Mouse (Mus musculus): ENCODE data around the gene Faim.

Gene Faim

GRCm38 (mm10) chr9:98974898-98975297, 11.3 kb upstream of the Faim start:
- DNase-seq (ENCODE audit: low spot score in 2 of 2): no peak

- no peak for DNase-seq (ENCODE audit: low spot score in 2 of 2)
Observed at GRCm38 (mm10) chr9:98976081-98976480, 10.1 kb upstream of the Faim start.

- DNase-seq (ENCODE audit: low spot score in 2 of 2): no peak
Observed at GRCm38 (mm10) chr9:98976520-98976919, 9.7 kb upstream of the Faim start.

DNA sequence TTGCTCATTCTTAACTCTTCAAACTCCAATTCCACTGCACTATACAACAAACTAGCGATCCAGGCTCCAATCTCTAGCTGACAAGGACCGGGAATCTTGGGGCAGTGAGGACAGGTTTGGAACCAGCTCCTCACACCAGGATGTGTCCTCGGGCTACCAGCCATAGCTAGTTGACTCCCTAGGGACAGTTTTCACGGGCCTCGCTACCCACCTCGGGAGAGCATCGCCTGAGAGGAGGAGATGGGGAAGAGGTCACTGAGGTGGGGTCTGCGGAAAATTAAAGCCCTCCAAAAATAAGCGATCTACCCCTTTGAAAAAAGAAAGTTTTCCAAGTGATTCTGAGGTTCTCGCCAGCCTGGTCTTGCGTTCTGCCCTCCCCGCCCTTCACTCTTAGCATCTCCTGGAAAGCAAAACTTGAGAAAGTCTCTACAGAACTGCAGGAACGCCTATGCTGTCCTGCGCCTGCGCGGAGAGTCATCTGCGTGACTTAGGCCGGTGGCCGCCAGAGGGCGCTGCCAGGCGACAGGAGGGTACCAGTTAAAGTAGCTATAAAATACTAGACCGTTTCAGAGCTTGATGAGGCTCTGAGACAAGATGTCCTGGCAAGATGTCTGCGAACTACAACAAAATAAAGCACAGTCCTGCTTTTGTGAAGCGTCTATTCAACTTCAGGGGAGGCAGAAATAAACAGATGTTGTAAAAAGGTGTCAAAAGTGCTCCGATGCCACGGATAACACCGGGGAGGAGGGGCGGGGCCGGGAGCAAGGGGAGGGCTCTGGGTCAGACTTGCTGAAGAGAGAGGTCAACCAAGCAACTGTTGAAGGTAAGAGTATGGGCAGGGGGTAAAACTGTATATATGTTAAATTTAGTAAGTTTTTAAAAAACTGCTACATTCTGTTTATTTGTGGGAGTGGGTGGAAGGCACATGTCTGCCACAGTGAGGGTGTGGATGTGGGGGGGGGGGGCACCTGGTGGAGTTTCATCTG, 6.4 kb upstream of the Faim start:
- DNase-seq (ENCODE audit: low spot score in 2 of 2): peak; percentile 77 to 93

GRCm38 (mm10) chr9:98986476-98987096, 413 bp downstream of the Faim start:
- no peak for DNase-seq (ENCODE audit: low spot score in 2 of 2)

- no peak for DNase-seq (ENCODE audit: low spot score in 2 of 2)
Observed at GRCm38 (mm10) chr9:98987131-98987530, 958 bp downstream of the Faim start.

DNA sequence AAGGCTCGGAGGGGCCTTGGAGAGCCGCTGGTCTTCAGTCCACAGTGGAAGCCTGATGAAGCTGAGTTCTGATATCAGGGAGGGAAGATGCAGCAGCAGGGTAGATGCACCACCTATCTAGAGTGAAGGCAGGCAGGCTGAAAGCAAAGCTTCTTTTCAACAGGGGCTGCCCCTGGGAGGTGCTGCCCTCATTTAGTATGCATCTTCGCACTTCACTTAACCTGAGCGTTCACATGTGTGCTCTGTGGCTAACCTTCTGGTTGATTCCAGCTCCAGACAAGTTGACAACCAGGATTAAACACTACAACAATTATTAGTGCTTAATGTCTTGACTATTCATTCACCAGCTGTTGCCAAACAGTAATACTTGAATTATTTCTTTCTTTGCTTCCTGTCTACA, 7.9 kb downstream of the Faim start:
- no peak for DNase-seq (ENCODE audit: low spot score in 2 of 2)

- DNase-seq (ENCODE audit: low spot score in 2 of 2): no peak
Observed at GRCm38 (mm10) chr9:98999881-99000339, 13.7 kb downstream of the Faim start.

DNA sequence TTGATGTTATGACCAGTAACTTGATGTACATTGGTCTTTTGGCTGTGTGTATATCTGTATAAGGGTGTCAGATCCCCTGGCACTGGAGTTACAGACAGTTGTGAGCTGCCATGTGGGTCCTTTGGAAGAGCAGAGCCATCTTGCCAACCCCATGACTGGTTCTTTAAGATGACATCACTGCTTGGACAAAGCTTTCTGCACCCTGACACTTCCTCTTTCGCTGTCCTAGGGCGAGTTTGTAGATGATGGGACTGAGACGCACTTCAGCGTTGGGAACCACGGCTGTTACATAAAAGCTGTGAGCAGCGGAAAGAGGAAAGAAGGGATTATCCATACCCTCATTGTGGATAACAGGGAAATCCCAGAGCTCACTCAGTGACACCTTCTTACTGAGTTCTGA, 15.2 kb downstream of the Faim start:
- DNase-seq (ENCODE audit: low spot score in 2 of 2): no peak

DNA sequence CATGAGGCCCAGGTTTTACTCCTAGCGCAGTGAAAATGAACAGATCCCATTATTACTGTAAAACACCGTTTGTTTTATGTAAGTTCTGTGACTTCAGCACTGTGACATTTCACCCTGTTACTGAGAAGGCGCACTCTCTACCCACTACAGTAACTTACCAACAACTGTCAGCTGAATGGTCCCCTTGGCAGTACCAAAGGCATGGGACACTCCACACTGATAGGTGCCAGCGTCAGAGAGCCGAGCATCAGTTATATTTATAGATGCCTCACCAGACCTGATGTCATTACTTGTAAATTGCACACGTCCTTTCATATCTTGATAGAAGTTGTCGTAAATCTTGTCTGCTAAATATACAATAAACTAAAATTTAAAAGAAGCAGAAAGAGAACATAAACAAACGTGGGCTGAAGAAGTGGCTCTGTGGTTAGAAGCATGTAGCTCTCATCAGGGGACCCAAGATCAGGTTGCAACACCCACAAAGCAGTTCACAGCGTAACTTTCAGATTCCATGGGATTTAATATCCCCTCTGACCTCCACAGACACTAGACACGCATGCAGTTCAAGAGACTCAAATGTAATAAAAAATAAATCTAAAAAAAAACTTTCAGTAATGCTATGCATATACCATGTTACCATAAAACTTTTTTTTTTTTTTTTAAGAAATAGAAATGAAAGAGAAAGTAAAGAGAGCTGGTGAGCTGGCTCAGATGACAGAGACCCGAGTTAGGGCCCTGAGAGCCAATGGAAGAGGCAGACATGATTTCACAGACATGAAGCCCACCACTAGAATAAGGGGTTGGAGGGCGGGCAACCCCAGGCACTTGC, 23.1 kb downstream of the Faim start:
- no peak for DNase-seq (ENCODE audit: low spot score in 2 of 2)

DNA sequence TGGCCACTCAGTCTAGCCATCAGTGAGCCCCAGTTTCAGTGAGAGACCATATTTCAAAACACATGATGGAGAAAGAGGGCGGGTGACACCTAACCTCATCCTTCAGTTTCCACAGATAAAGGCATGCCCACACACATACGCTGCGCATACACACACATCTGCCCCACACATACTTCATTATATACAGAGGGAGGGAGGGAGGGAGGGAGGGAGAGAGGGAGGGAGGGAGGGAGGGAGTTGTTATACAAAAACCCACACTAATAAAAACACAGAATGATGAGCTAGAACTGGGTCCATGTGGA, 23.7 kb downstream of the Faim start:
- no peak for DNase-seq (ENCODE audit: low spot score in 2 of 2)

GRCm38 (mm10) chr9:99016301-99016700, 30.1 kb downstream of the Faim start:
- no peak for DNase-seq (ENCODE audit: low spot score in 2 of 2)

DNA sequence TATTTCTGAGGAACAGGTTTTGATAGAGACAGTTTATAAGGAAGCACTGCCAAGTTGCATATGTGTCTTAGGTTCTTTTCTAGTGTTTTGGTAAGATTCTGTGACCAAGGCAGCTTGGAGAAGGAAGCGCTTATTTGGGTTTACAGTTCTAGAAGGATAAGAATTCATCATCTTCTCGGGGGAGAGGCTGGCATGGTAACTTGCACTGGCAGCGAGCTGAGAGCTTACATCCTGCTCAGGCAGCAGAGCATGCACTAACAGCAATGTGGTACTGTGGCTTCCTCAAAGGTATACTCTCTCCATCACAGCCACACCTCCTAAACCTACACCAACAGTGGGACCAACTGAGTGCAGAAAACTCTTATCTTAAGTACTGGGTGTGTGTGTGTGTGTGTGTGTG, 30.6 kb downstream of the Faim start:
- DNase-seq (ENCODE audit: low spot score in 2 of 2): no peak

DNA sequence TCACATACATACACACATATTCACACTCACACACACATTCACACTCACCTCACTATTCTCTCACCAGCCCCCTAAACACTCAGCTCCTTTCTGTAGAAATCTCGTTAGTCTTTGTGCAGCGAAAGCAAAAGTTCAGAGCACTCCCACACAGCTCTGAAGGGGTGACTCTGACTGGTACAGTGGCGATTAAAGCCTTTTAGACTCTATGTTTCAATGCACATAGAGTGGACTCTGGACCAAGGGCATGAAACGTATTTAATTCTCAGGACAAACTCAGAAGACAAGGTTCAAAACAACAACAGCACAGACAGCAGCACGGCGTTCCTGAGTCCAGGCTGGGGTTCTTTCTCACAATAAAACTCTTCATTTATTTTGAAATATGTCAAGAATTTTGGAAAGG, 31.5 kb downstream of the Faim start:
- no peak for DNase-seq (ENCODE audit: low spot score in 2 of 2)

GRCm38 (mm10) chr9:99021166-99021565, 35.0 kb downstream of the Faim start:
- DNase-seq (ENCODE audit: low spot score in 2 of 2): no peak

GRCm38 (mm10) chr9:99021751-99022150, 35.6 kb downstream of the Faim start:
- DNase-seq (ENCODE audit: low spot score in 2 of 2): no peak

DNA sequence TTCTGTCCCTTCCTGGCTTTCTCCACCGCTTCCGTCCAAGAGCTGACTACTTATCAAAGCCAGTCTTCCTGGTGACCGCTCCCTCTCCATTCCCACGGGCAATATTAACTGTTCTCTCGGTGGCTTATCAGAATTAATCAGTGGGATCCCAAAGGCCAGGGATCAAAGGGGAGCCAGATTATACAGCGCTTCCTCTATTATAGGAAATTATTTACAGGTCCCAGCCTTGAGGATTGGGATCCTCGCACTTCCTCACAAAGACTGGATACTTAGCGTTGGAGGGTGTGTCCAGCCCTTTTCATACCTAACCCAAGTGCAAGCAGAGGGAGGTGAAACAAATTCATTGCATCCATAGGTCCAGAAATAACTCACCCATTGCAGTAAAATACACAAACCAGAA, 45.9 kb downstream of the Faim start:
- DNase-seq (ENCODE audit: low spot score in 2 of 2): no peak

GRCm38 (mm10) chr9:99034111-99034510, 47.9 kb downstream of the Faim start:
- no peak for DNase-seq (ENCODE audit: low spot score in 2 of 2)

DNA sequence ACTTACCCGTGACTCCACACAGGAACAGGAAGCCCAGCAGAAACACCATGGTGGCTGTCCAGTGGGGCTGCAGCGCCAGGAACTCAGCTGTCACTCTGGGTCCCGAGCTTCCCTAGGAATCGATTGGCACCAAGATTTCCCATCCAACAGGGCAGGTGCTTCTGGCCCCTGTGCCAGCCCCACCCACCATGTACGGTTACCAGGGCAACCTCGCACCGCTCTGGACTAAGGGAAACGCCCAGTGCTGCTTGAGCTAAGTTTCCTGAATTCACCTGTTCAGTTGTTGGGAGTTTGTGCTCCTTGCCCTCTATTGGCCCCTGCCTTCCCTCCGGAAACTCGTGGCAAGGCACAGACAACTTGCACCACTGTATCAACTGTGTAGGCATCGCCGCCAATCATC, 49.4 kb downstream of the Faim start, which contains the start of gene Gm1123:
Gm1123 (minus strand) TSS at position 141 of the 400 bp plus-strand sequence.
- no peak for DNase-seq (ENCODE audit: low spot score in 2 of 2)

DNA sequence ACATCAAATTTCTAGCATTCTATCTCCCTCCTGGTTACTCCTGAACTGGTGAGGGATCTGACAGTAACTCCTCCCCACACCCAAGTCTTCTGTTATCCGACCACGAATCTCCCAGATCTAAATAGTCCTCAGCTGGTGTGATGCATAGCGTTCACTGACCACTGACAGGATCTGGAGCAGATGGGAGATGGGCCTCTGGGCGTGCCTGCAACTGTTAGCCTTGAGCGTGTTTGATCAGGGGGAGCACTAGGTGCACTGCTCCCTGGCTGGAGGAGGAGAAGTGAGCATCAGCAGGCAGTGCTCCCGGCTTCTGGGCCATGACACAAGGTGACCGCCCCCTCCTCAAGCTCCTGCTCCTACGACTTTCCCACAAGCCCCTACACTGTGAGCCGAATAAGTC, 55.8 kb downstream of the Faim start:
- DNase-seq (ENCODE audit: low spot score in 2 of 2): no peak

DNA sequence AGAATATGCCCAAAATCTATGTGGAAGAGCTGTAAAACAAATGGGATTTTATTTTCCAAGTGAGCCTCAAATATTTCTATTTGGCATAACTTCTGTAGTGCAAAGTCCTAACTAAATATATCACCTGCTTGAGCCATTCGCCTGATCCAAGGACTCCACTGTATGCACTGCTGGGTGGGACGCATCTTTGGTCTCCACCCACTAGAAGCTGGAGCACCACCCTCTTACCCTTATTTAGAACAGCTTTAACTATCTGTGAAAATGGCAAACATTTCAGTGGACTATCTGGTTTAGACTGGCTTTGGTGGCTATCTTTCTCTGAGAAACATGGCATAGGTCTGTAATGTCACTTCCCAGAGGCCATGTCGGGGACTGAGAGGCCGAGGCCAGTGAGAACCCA, 56.5 kb downstream of the Faim start:
- DNase-seq (ENCODE audit: low spot score in 2 of 2): no peak

DNA sequence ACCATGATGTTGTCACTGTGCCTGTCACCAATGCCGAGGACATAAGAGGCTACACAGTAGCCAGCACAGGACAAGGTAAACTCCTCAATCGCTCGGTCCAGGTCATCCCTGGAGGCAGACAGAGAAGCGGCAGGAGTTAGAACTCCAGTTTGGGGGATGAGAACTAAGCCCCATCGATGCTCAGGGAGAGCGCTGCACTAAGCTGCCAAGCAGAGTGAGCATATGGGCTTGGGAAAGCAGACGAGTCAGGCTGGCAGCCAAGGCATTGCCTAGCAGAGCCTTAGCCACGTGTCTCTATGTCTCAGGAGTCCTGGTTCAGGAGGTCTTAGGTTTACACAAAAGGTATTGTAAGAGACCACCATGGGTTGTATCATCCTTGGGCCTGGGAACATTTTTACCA, 58.6 kb downstream of the Faim start:
- no peak for DNase-seq (ENCODE audit: low spot score in 2 of 2)
